Mouse (Mus musculus): ENCODE results near the gene Psmd12. TPM values are rescaled to one million over a fixed set of nuclear protein-coding genes. Genes with fewer than 3 reads are reported as not detected.

Psmd12 gene
- polyA plus RNA-seq, 1 experiment from 2014 or later, result 137 TPM

GRCm38 (mm10) chr11:107464141-107464540, 15.1 kb upstream of the Psmd12 start:
- H3K9me3 ChIP-seq (ENCODE audit: control insufficient read depth, low read length), result no peaks in the 10 kb centered on the region
- H3K27me3 ChIP-seq (ENCODE audit: control insufficient read depth, insufficient read depth, low read length), result no peaks in the 10 kb centered on the region
- no peak overlapping the region for H3K9ac ChIP-seq (ENCODE audit: low read length)
- ATAC-seq (ENCODE audit: low FRiP score, low TSS enrichment), result no peak
- H3K4me1 ChIP-seq (replicated peaks; ENCODE audit: control insufficient read depth, insufficient read depth), result no peaks in the 10 kb centered on the region
- no peak overlapping the region for H3K27ac ChIP-seq (replicated peaks)
- H3K4me2 ChIP-seq (replicated peaks; ENCODE audit: low read depth), result no peak overlapping the region
- 74% methylated on average over 6 of the region's 6 CpGs for WGBS
- DNase-seq (ENCODE audit: low spot score), result no peak
- no peaks in the 10 kb centered on the region for H3K36me3 ChIP-seq (ENCODE audit: control insufficient read depth, insufficient read depth, low read length)
- TF ChIP-seq EP300 (optimal IDR thresholded peaks at IDR 0.05) (no peak), CTCF (IDR thresholded peaks at IDR 0.05; ENCODE audit: low read depth) (no peak)
- no peak overlapping the region for H3K4me3 ChIP-seq (ENCODE audit: low read depth, low read length)

- TF ChIP-seq CTCF (IDR thresholded peaks at IDR 0.05; ENCODE audit: low read depth) (0 out of 2 replicates have a peak, but pooled peaks have one; percentile 2), EP300 (optimal IDR thresholded peaks at IDR 0.05) (no peak)
- WGBS, result 86% methylated on average over 4 of the region's 4 CpGs
- H3K36me3 ChIP-seq (ENCODE audit: control insufficient read depth, insufficient read depth, low read length), result no peaks in the 10 kb centered on the region
These were observed 14.2 kb upstream of the Psmd12 start for GRCm38 (mm10) chr11:107465041-107465440.

GRCm38 (mm10) chr11:107465969-107466368, 13.3 kb upstream of the Psmd12 start:
- no peaks in the 10 kb centered on the region for H3K27me3 ChIP-seq (ENCODE audit: control insufficient read depth, insufficient read depth, low read length)
- H3K4me1 ChIP-seq (replicated peaks; ENCODE audit: control insufficient read depth, insufficient read depth), result no peaks in the 10 kb centered on the region
- WGBS, result 36% methylated on average over 1 of the region's 1 CpGs
- no peak overlapping the region for H3K9ac ChIP-seq (ENCODE audit: low read length)
- no peak overlapping the region for H3K4me2 ChIP-seq (replicated peaks; ENCODE audit: low read depth)
- no peaks in the 10 kb centered on the region for H3K36me3 ChIP-seq (ENCODE audit: control insufficient read depth, insufficient read depth, low read length)
- ATAC-seq (ENCODE audit: low FRiP score, low TSS enrichment) (no peak), DNase-seq (ENCODE audit: low spot score) (no peak)
- no peaks in the 10 kb centered on the region for H3K9me3 ChIP-seq (ENCODE audit: control insufficient read depth, low read length)
- no peak overlapping the region for H3K27ac ChIP-seq (replicated peaks)
- TF ChIP-seq CTCF (IDR thresholded peaks at IDR 0.05; ENCODE audit: low read depth), result no peak
- no peak for TF ChIP-seq EP300 (optimal IDR thresholded peaks at IDR 0.05)
- H3K4me3 ChIP-seq (ENCODE audit: low read depth, low read length), result no peak overlapping the region

More at GRCm38 (mm10) chr11:107465041-107465440, 14.2 kb upstream of the Psmd12 start:
- Histone ChIP-seq H3K4me2 (replicated peaks; ENCODE audit: low read depth) (no peak overlapping the region), H3K4me3 (ENCODE audit: low read depth, low read length) (no peak overlapping the region), H3K4me1 (replicated peaks; ENCODE audit: control insufficient read depth, insufficient read depth) (no peaks in the 10 kb centered on the region), H3K9me3 (ENCODE audit: control insufficient read depth, low read length) (no peaks in the 10 kb centered on the region), H3K9ac (ENCODE audit: low read length) (no peak overlapping the region), H3K27me3 (ENCODE audit: control insufficient read depth, insufficient read depth, low read length) (no peaks in the 10 kb centered on the region), H3K27ac (replicated peaks) (no peak overlapping the region)
- ATAC-seq (ENCODE audit: low FRiP score, low TSS enrichment), result no peak
- DNase-seq (ENCODE audit: low spot score), result no peak

- H3K9me3 ChIP-seq (ENCODE audit: control insufficient read depth, low read length), result no peaks in the 10 kb centered on the region
- no peak overlapping the region for H3K27ac ChIP-seq (replicated peaks)
- no peaks in the 10 kb centered on the region for H3K27me3 ChIP-seq (ENCODE audit: control insufficient read depth, insufficient read depth, low read length)
- WGBS, result 64% methylated on average over 6 of the region's 6 CpGs
- H3K4me1 ChIP-seq (replicated peaks; ENCODE audit: control insufficient read depth, insufficient read depth), result no peaks in the 10 kb centered on the region
- ATAC-seq (ENCODE audit: low FRiP score, low TSS enrichment) (no peak), DNase-seq (ENCODE audit: low spot score) (no peak)
- no peak overlapping the region for H3K4me2 ChIP-seq (replicated peaks; ENCODE audit: low read depth)
- no peak for TF ChIP-seq CTCF (IDR thresholded peaks at IDR 0.05; ENCODE audit: low read depth)
- no peak for TF ChIP-seq EP300 (optimal IDR thresholded peaks at IDR 0.05)
- no peaks in the 10 kb centered on the region for H3K36me3 ChIP-seq (ENCODE audit: control insufficient read depth, insufficient read depth, low read length)
- H3K9ac ChIP-seq (ENCODE audit: low read length), result no peak overlapping the region
- no peak overlapping the region for H3K4me3 ChIP-seq (ENCODE audit: low read depth, low read length)
These were observed 12.5 kb upstream of the Psmd12 start for GRCm38 (mm10) chr11:107466611-107467391.

- Histone ChIP-seq H3K4me1 (replicated peaks; ENCODE audit: control insufficient read depth, insufficient read depth) (no peaks in the 10 kb centered on the region), H3K4me3 (ENCODE audit: low read depth, low read length) (peak overlapping the region; percentile 77), H3K4me2 (replicated peaks; ENCODE audit: low read depth) (peak overlapping the region; percentile 99), H3K27ac (replicated peaks) (peak overlapping the region; percentile 82), H3K36me3 (ENCODE audit: control insufficient read depth, insufficient read depth, low read length) (no peaks in the 10 kb centered on the region), H3K9ac (ENCODE audit: low read length) (peak overlapping the region; percentile 78), H3K27me3 (ENCODE audit: control insufficient read depth, insufficient read depth, low read length) (no peaks in the 10 kb centered on the region), H3K9me3 (ENCODE audit: control insufficient read depth, low read length) (no peaks in the 10 kb centered on the region)
- 22% methylated on average over 16 of the region's 16 CpGs for WGBS
- DNase-seq (ENCODE audit: low spot score) (no peak), ATAC-seq (ENCODE audit: low FRiP score, low TSS enrichment) (no peak; the same call in 1 of the 2 replicates)
- TF ChIP-seq CTCF (IDR thresholded peaks at IDR 0.05; ENCODE audit: low read depth) (no peak), EP300 (optimal IDR thresholded peaks at IDR 0.05) (no peak)
These were observed 10.8 kb upstream of the Psmd12 start for GRCm38 (mm10) chr11:107468252-107469030.
